In the genomic region with DNA sequence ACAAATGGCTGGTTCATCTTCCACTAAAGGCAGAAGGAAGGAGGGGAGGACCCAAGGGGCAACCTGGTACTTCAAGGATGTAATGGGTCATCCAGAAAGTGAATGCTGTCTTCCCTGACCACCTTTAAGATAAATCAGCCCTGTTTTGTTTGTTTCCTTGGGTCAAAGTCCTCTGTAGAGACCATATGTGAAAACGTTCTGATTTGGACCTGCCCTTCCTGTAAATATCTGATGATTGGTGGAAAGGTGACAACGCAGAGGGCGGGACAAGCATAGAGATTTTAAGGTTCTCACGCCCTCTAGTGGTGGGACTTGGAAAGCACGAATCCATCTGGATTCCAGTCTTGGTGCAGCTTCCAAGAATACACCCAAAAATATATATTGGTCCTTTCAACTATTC, we compare ENCODE assay signal across 8 mouse cellular contexts. TPM values are rescaled to one million over a fixed set of nuclear protein-coding genes. Genes with fewer than 3 reads are reported as not detected.
DNase-seq lines count a peak whose midpoint lies in the region; ATAC-seq lines count a peak whose summit lies in the region.

No protein-coding gene starts in this region.

- peak; percentile 51 for DNase-seq in ovary, adult 18-20 months (ENCODE audit: low spot score)
- no peak for DNase-seq in ovary, postnatal 10 days (ENCODE audit: low spot score)
- DNase-seq in gastrocnemius, postnatal 14 days = peak; percentile 77
- DNase-seq in induced T-regulatory cell, adult 2 months (ENCODE audit: low read depth) = peak; percentile 93
- peak; percentile 90 to 94 for DNase-seq in left cerebral cortex, postnatal 14 days (ENCODE audit: low spot score in 2 of 2)
- peak; percentile 78 for DNase-seq in right cerebral cortex, postnatal 4 days

- intact Hi-C loops in gastrocnemius, postnatal 14 days (cut with DNase I; ENCODE audit: low total_unique reads) = loop anchor here (5.0 kb wide), 2 partner anchors 66 to 451 kb away; a partner anchor contains a TSS
- intact Hi-C loops in left cerebral cortex, postnatal 14 days (cut with DNase I) = loop anchor here (10.0 kb wide), 2 partner anchors 123 to 253 kb away; no protein-coding TSS in a partner anchor

- ATAC-seq in common myeloid progenitor, adult 5-6 weeks (replicated peaks; ENCODE audit: low read depth, poor library complexity, severe bottlenecking) = peak; percentile 36
- ATAC-seq in megakaryocyte-erythroid progenitor cell, adult 5-6 weeks (replicated peaks; ENCODE audit: low FRiP score, low TSS enrichment, poor library complexity, severe bottlenecking) = peak; percentile 42

RNA-seq across cellular contexts. Expression of a gene that starts 4.0 kb away (rescaled TPM):
- 11.2 and 12.6 TPM in 2 replicates for total RNA-seq in common myeloid progenitor, adult 5-6 weeks (2017)
- 10 to 100 TPM; 22.7 to 27.3 TPM for total RNA-seq in gastrocnemius, postnatal 14 days (2021)
- total RNA-seq in left cerebral cortex, postnatal 14 days (2021) = 100 to 1,000 TPM; 109 to 116 TPM
- 16.1 and 21.0 TPM in 2 replicates for total RNA-seq in megakaryocyte-erythroid progenitor cell, adult 5-6 weeks (2014; fragmentation: Nextera tagmentation)
- total RNA-seq in megakaryocyte-erythroid progenitor cell, adult 5-6 weeks (2017) = 8.4 and 9.6 TPM in 2 replicates

RNA-seq across cellular contexts. Expression of a gene that starts 22.5 kb away (rescaled TPM):
- 12.0 and 19.4 TPM in 2 replicates for total RNA-seq in common myeloid progenitor, adult 5-6 weeks (2017)
- 1 to 10 TPM; 4.4 to 6.4 TPM for total RNA-seq in gastrocnemius, postnatal 14 days (2021)
- 10 to 100 TPM; 20.5 to 22.1 TPM for total RNA-seq in left cerebral cortex, postnatal 14 days (2021)
- 27.9 and 29.0 TPM in 2 replicates for total RNA-seq in megakaryocyte-erythroid progenitor cell, adult 5-6 weeks (2014; fragmentation: Nextera tagmentation)
- 8.4 and 9.6 TPM in 2 replicates for total RNA-seq in megakaryocyte-erythroid progenitor cell, adult 5-6 weeks (2017)

RNA-seq across cellular contexts. Expression of a gene that starts 36.8 kb away (rescaled TPM):
- not detected in 2 replicates for total RNA-seq in common myeloid progenitor, adult 5-6 weeks (2017)
- total RNA-seq in gastrocnemius, postnatal 14 days (2021) = 10 to 100 TPM; 13.6 to 24.3 TPM
- 100 to 1,000 TPM; 392 to 397 TPM for total RNA-seq in left cerebral cortex, postnatal 14 days (2021)
- total RNA-seq in megakaryocyte-erythroid progenitor cell, adult 5-6 weeks (2014; fragmentation: Nextera tagmentation) = not detected in 2 replicates
- not detected in 2 replicates for total RNA-seq in megakaryocyte-erythroid progenitor cell, adult 5-6 weeks (2017)

RNA-seq across cellular contexts. Expression of a gene that starts 55.5 kb away (rescaled TPM):
- 0.68 and 2.1 TPM in 2 replicates for total RNA-seq in common myeloid progenitor, adult 5-6 weeks (2017)
- total RNA-seq in gastrocnemius, postnatal 14 days (2021) = under 1 TPM; 0.66 to 0.86 TPM
- 1 to 10 TPM; 2.9 to 4.0 TPM for total RNA-seq in left cerebral cortex, postnatal 14 days (2021)
- total RNA-seq in megakaryocyte-erythroid progenitor cell, adult 5-6 weeks (2014; fragmentation: Nextera tagmentation) = 1.2 and 1.5 TPM in 2 replicates
- 1.1 and 2.5 TPM in 2 replicates for total RNA-seq in megakaryocyte-erythroid progenitor cell, adult 5-6 weeks (2017)

Comparison
In these comparisons a context has a peak if more than half of its experiments do, and no peak if none do; other contexts are left out.
1. RNA of a gene that starts 36.8 kb away (total RNA-seq): 392 to 397 TPM in left cerebral cortex, postnatal 14 days; 13.6 to 24.3 TPM in gastrocnemius, postnatal 14 days, not detected in common myeloid progenitor, adult 5-6 weeks and not detected in megakaryocyte-erythroid progenitor cell, adult 5-6 weeks; every median in the first group is over 10 times any median in the second.